15 mouse cellular contexts compared by ENCODE assay signal in the genomic region with DNA sequence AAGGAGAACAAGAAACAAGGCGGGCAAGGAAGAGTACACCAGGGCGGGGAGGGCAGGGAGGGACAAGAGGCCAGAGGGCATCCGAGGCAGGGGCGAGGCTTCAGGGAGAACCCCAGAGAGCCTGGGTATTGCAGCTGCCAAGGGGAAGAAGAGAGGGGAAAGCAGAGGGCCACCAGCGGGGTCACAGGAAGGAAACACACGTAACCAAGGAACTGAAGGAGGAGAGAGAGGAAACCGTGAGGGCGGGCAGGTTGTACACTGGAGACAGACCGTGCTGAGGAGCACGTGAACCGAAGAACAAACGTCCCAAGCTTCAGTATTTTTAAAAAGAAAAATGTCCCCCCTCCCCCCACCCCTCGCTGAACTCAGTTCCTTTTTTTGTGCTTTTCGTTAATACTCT. TPM values are rescaled to one million over a fixed set of nuclear protein-coding genes. Genes with fewer than 3 reads are reported as not detected.
A peak's percentile ranks its signal among the peaks of the same experiment; 100 is the strongest.
DNase-seq lines count a peak whose midpoint lies in the region; ATAC-seq and TF ChIP-seq lines count a peak whose summit lies in the region.
"Had no signal": no experiment of that assay in that cellular context is flagged by ENCODE, and none has a peak within 500 bp of the region (broad histone marks: within the 10 kb centered on the region; RNA-seq: fewer than 3 reads in every experiment).

No protein-coding gene starts in this region.

- TF ChIP-seq CTCF in bone marrow, adult 2 months (IDR thresholded peaks at IDR 0.05; ENCODE audit: control insufficient read depth, insufficient read depth, low read length), result no peak

- DNase-seq in midbrain, embryonic 14.5 days, result no peak
- peak; percentile 55 for DNase-seq in thymus, postnatal 4 days
- DNase-seq in kidney, postnatal 4 days, result no peak
- DNase-seq: adrenal gland, postnatal 14 days; cerebellum, adult 9-11 months; right cerebral cortex, adult 18-20 months had no signal

- 0 out of 2 replicates have a peak overlapping the region, but pooled peaks have one; percentile 39 for H3K27ac ChIP-seq in midbrain, embryonic 13.5 days
- H3K27ac ChIP-seq in midbrain, embryonic 14.5 days (replicated peaks; ENCODE audit: low read depth, low read length), result no peak overlapping the region
- H3K27ac ChIP-seq in bone marrow, adult 2 months (ENCODE audit: control insufficient read depth, insufficient read depth, low read depth, low read length, poor library complexity), result peak overlapping the region; percentile 27; the same call in 1 of the 2 replicates
- H3K27ac ChIP-seq in kidney, embryonic 16.5 days (ENCODE audit: low read length), result no peak overlapping the region
- H3K27ac ChIP-seq: embryonic facial prominence, embryonic 13.5 days; heart, embryonic 10.5 days; hindbrain, embryonic 13.5 days; kidney, postnatal 0 days; limb, embryonic 13.5 days had no signal

- no peak overlapping the region for H3K4me3 ChIP-seq in midbrain, embryonic 13.5 days (replicated peaks)
- no peak overlapping the region for H3K4me3 ChIP-seq in midbrain, embryonic 14.5 days (replicated peaks; ENCODE audit: low read depth, low read length)
- peak overlapping the region; percentile 45 for H3K4me3 ChIP-seq in bone marrow, adult 2 months (replicated peaks; ENCODE audit: control insufficient read depth, low read depth, low read length)
- H3K4me3 ChIP-seq in kidney, embryonic 16.5 days (ENCODE audit: low read length), result no peak overlapping the region
- H3K4me3 ChIP-seq: embryonic facial prominence, embryonic 13.5 days; heart, embryonic 10.5 days; hindbrain, embryonic 13.5 days; limb, embryonic 13.5 days had no signal

- no peak overlapping the region for H3K4me2 ChIP-seq in midbrain, embryonic 13.5 days (replicated peaks)
- no peak overlapping the region for H3K4me2 ChIP-seq in midbrain, embryonic 14.5 days (ENCODE audit: low read length)
- H3K4me2 ChIP-seq in kidney, embryonic 16.5 days (replicated peaks; ENCODE audit: low read depth, low read length), result no peak overlapping the region
- H3K4me2 ChIP-seq: embryonic facial prominence, embryonic 13.5 days; hindbrain, embryonic 13.5 days; limb, embryonic 13.5 days had no signal

- H3K27me3 ChIP-seq in midbrain, embryonic 13.5 days, result no peaks in the 10 kb centered on the region
- H3K27me3 ChIP-seq in midbrain, embryonic 14.5 days (ENCODE audit: control insufficient read depth, insufficient read depth, low read length), result no peaks in the 10 kb centered on the region
- H3K27me3 ChIP-seq in kidney, embryonic 16.5 days (ENCODE audit: insufficient read depth, low read length), result no peaks in the 10 kb centered on the region
- H3K27me3 ChIP-seq: embryonic facial prominence, embryonic 13.5 days; hindbrain, embryonic 13.5 days; limb, embryonic 13.5 days had no signal

- H3K36me3 ChIP-seq in midbrain, embryonic 13.5 days, result peaks cover 61% of the 10 kb centered on the region
- peaks cover 61% of the 10 kb centered on the region for H3K36me3 ChIP-seq in midbrain, embryonic 14.5 days (ENCODE audit: control insufficient read depth, insufficient read depth, low read length)
- H3K36me3 ChIP-seq in kidney, embryonic 16.5 days (ENCODE audit: insufficient read depth, low read length), result peaks cover 44% of the 10 kb centered on the region

- no peak for ATAC-seq in midbrain, embryonic 13.5 days
- no peak for ATAC-seq in midbrain, embryonic 14.5 days (ENCODE audit: low FRiP score, low TSS enrichment)
- ATAC-seq in megakaryocyte progenitor cell, adult 5-6 weeks (replicated peaks; ENCODE audit: poor library complexity), result peak; percentile 79
- no peak for ATAC-seq in kidney, embryonic 16.5 days (ENCODE audit: low FRiP score, low TSS enrichment)

- 83% methylated on average over 14 of the region's 14 CpGs for WGBS in midbrain, embryonic 13.5 days
- 89% methylated on average over 14 of the region's 14 CpGs for WGBS in midbrain, embryonic 14.5 days
- under 1% methylated on average over 14 of the region's 14 CpGs for WGBS in bone marrow, adult 2 months
- 64% methylated on average over 14 of the region's 14 CpGs for WGBS in kidney, embryonic 16.5 days

- H3K9me3 ChIP-seq in midbrain, embryonic 13.5 days, result no peaks in the 10 kb centered on the region
- H3K9me3 ChIP-seq in midbrain, embryonic 14.5 days (ENCODE audit: control insufficient read depth, low read length), result no peaks in the 10 kb centered on the region
- no peaks in the 10 kb centered on the region for H3K9me3 ChIP-seq in kidney, embryonic 16.5 days (ENCODE audit: low read length)
- H3K9me3 ChIP-seq: embryonic facial prominence, embryonic 13.5 days; heart, embryonic 10.5 days; hindbrain, embryonic 13.5 days; limb, embryonic 13.5 days had no signal

- H3K4me1 ChIP-seq in midbrain, embryonic 13.5 days (replicated peaks), result peaks cover 16% of the 10 kb centered on the region
- H3K4me1 ChIP-seq in midbrain, embryonic 14.5 days (ENCODE audit: control insufficient read depth, insufficient read depth, low read length), result no peaks in the 10 kb centered on the region
- no peaks in the 10 kb centered on the region; the same call in 1 of the 2 replicates for H3K4me1 ChIP-seq in bone marrow, adult 2 months (ENCODE audit: control insufficient read depth, insufficient read depth, low read length)
- H3K4me1 ChIP-seq in kidney, embryonic 16.5 days (ENCODE audit: insufficient read depth, low read length), result 0 out of 2 replicates have a peak, but pooled peaks cover 5% of the 10 kb centered on the region

- no peak for TF ChIP-seq POLR2A in bone marrow, adult 2 months (IDR thresholded peaks at IDR 0.05; ENCODE audit: borderline replicate concordance, control insufficient read depth, low read depth, low read length)

- no peak overlapping the region for H3K9ac ChIP-seq in midbrain, embryonic 13.5 days (replicated peaks)
- no peak overlapping the region for H3K9ac ChIP-seq in midbrain, embryonic 14.5 days (replicated peaks; ENCODE audit: low read length)
- H3K9ac ChIP-seq in kidney, embryonic 16.5 days (replicated peaks; ENCODE audit: low read length), result no peak overlapping the region
- H3K9ac ChIP-seq: embryonic facial prominence, embryonic 13.5 days; hindbrain, embryonic 13.5 days; limb, embryonic 13.5 days had no signal

RNA-seq across cellular contexts. Expression of a gene that starts 45.3 kb away (rescaled TPM):
- 15.2 and 19.0 TPM in 2 replicates for polyA plus RNA-seq in midbrain, embryonic 13.5 days (2015; fragmentation: Nextera tagmentation; extraction: Ambion mirVana)
- polyA plus RNA-seq in midbrain, embryonic 14.5 days (2014; fragmentation: Nextera tagmentation; extraction: Ambion mirVana), result 11.4 and 11.7 TPM in 2 replicates
- polyA plus RNA-seq in bone marrow, adult 2 months (2011; ENCODE audit: insufficient read depth, insufficient read length, low replicate concordance, missing spikeins), result 7.1 and 16.0 TPM in 2 replicates
- 33.7 and 39.8 TPM in 2 replicates for total RNA-seq in megakaryocyte progenitor cell, adult 5-6 weeks (2015)
- total RNA-seq in megakaryocyte progenitor cell, adult 5-6 weeks (2017), result 23.9 and 31.8 TPM in 2 replicates
- polyA plus RNA-seq in kidney, embryonic 16.5 days (2015; fragmentation: Nextera tagmentation; extraction: Ambion mirVana), result 59.8 and 60.3 TPM in 2 replicates

Comparison
In these comparisons a context has a peak if more than half of its experiments do, and no peak if none do; other contexts are left out.
1. H3K27ac ChIP-seq: peak in midbrain, embryonic 13.5 days (single experiment) and bone marrow, adult 2 months (single experiment); none in midbrain, embryonic 14.5 days (single experiment) and kidney, embryonic 16.5 days (single experiment).